Mouse (Mus musculus) lung, embryonic 14.5 days (tissue): ENCODE measurements at regions not wholly inside any gene's neighbourhood (a gene's known extent, or its start where the extent isn't known, plus 50 kb on each side); places are given as distances from the start of the nearest gene placed in this dataset.

Experiments
- ATAC-seq: fragments of 200-750 bp; cut with Nextera tagmentation; 2 replicates; pipeline ENCODE4 v1.8.0; 2017; ENCODE audit warnings: mild to moderate bottlenecking, moderate TSS enrichment, moderate library complexity; ENCODE audit not compliant: insufficient read depth
- DNase-seq: peaks from one replicate; pipeline ENCODE4 v3.0.0-alpha.2; 2015
- H3K27ac ChIP-seq: fragments of 300-500 bp; sonication (generic); 2 replicates; pipeline ENCODE4 v1.5.1; 2014; ENCODE audit warnings: low read depth, mild to moderate bottlenecking, moderate library complexity
- H3K27me3 ChIP-seq: fragments of 300-500 bp; sonication (generic); 2 replicates; pipeline ENCODE4 v1.6.1; 2014; ENCODE audit warnings: low read length, control low read depth; ENCODE audit not compliant: insufficient read depth
- H3K36me3 ChIP-seq: fragments of 300-500 bp; sonication (generic); 2 replicates; pipeline ENCODE4 v1.6.1; 2014; ENCODE audit warnings: control low read depth; ENCODE audit not compliant: insufficient read depth
- H3K4me1 ChIP-seq: fragments of 300-500 bp; sonication (generic); 2 replicates; pipeline ENCODE4 v1.6.1; 2014; ENCODE audit warnings: antibody characterized with exemption, control low read depth; ENCODE audit not compliant: insufficient read depth
- H3K4me2 ChIP-seq: fragments of 300-500 bp; sonication (generic); 2 replicates; pipeline ENCODE4 v1.6.1; 2014; ENCODE audit warnings: mild to moderate bottlenecking
- H3K4me3 ChIP-seq: fragments of 300-500 bp; sonication (generic); 2 replicates; pipeline ENCODE4 v1.5.1; 2014; ENCODE audit warnings: low read depth, low read length
- H3K9ac ChIP-seq: fragments of 300-500 bp; sonication (generic); 2 replicates; pipeline ENCODE4 v1.6.1; 2014
- H3K9me3 ChIP-seq: fragments of 300-500 bp; sonication (generic); 2 replicates; pipeline ENCODE4 v1.6.1; 2016; ENCODE audit warnings: low read depth, low read length, control low read depth
- CTCF ChIP-seq: IDR thresholded peaks from 2 replicates; pipeline ENCODE4 v1.5.1; 2016; ENCODE audit warnings: antibody characterized with exemption, low read depth
- WGBS: fragments of 180-500 bp; shearing (Covaris S2); extraction: QIAGEN DNeasy Blood & Tissue Kit; methylation state at CpG from one replicate; pipeline ENCODE4 v1.1.7; 2014; 5-methylcytosine and 5-hydroxymethylcytosine counted together

GRCm38 (mm10) chr11:32109911-32110310 lies 90.2 kb downstream of the Il9r start:
- no peak for DNase-seq
- WGBS, result 88% methylated on average over 3 of the region's 3 CpGs
- TF ChIP-seq CTCF, result no peak
- ATAC-seq, result no peak
- Histone ChIP-seq H3K27ac (no peak overlapping the region), H3K27me3 (no peaks in the 10 kb centered on the region), H3K36me3 (no peaks in the 10 kb centered on the region), H3K4me2 (no peak overlapping the region), H3K4me3 (no peak overlapping the region), H3K9ac (no peak overlapping the region), H3K4me1 (no peaks in the 10 kb centered on the region), H3K9me3 (no peaks in the 10 kb centered on the region)
